Mouse (Mus musculus) C2C12 (cell line): ENCODE measurements around the gene Mok.

Experiments used
- CEBPB ChIP-seq: IDR thresholded peaks from one replicate; pipeline ENCODE4 v1.6.1; 2011; ENCODE audit warnings: low read depth, mild to moderate bottlenecking, control low read depth, moderate library complexity
- CTCF ChIP-seq: IDR thresholded peaks from one replicate; pipeline ENCODE4 v1.5.1; 2011; ENCODE audit not compliant: control insufficient read depth, insufficient read depth, insufficient read length
- FOSL1 ChIP-seq: IDR thresholded peaks from one replicate; pipeline ENCODE4 v1.8.0; 2011; ENCODE audit warnings: mild to moderate bottlenecking, low read length; ENCODE audit not compliant: poor library complexity, insufficient read depth, severe bottlenecking
- MYOG ChIP-seq: IDR thresholded peaks from one replicate; pipeline ENCODE4 v1.6.1; 2011; ENCODE audit not compliant: control insufficient read depth, insufficient read length; ENCODE audit errors: extremely low read depth

DNA sequence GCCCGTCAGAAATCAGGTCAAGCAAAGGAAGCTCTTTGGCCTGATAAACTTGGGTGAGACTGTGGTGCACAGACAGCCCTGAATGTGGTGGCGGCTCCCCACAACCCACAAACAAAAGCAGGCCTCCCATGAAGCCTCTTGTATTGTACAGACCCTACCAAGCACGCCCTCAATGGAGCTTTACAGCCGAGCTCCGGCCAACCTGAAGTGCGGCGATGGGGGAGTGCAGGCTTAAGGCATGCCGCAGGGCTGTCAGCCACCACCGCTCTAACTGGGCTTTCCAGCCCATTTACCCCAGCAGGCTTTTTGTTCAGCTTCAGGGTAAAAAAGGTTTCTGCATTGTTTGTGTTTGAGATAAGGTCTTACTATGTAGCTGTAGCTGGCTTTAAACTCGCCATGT, 32.3 kb downstream of the Mok start:
- no peak for TF ChIP-seq CTCF
- TF ChIP-seq MYOG = no peak
- no peak for TF ChIP-seq CEBPB
- no peak for TF ChIP-seq FOSL1
